Mouse (Mus musculus) hindbrain, embryonic 14.5 days (tissue): Measurements from ENCODE around the gene Dync1h1. TPM values are rescaled to one million over a fixed set of nuclear protein-coding genes. Genes with fewer than 3 reads are reported as not detected.

Experiments
- ATAC-seq: fragments of 200-750 bp; cut with Nextera tagmentation; 2 replicates; pipeline ENCODE4 v1.8.0; 2017; ENCODE audit warnings: moderate number of reproducible peaks, mild to moderate bottlenecking, moderate TSS enrichment, moderate library complexity; ENCODE audit not compliant: low FRiP score
- DNase-seq: peaks from one replicate; pipeline ENCODE4 v3.0.0-alpha.2; 2015; ENCODE audit warnings: low spot score
- H3K27ac ChIP-seq: fragments of 300-500 bp; sonication (generic); 2 replicates; pipeline ENCODE4 v1.5.1; 2014; ENCODE audit warnings: mild to moderate bottlenecking, moderate library complexity
- H3K27me3 ChIP-seq: fragments of 300-500 bp; sonication (generic); 2 replicates; pipeline ENCODE4 v1.6.1; 2014; ENCODE audit warnings: mild to moderate bottlenecking, low read length, mixed read lengths; ENCODE audit not compliant: control insufficient read depth, insufficient read depth
- H3K36me3 ChIP-seq: fragments of 300-500 bp; sonication (generic); replicated peaks from 2 replicates; pipeline ENCODE4 v1.6.1; 2014; ENCODE audit not compliant: control insufficient read depth, insufficient read depth
- H3K4me1 ChIP-seq: fragments of 300-500 bp; sonication (generic); replicated peaks from 2 replicates; pipeline ENCODE4 v1.6.1; 2014; ENCODE audit warnings: antibody characterized with exemption, low read length, mixed read lengths; ENCODE audit not compliant: control insufficient read depth, insufficient read depth
- H3K4me2 ChIP-seq: fragments of 300-500 bp; sonication (generic); replicated peaks from 2 replicates; pipeline ENCODE4 v1.6.1; 2014; ENCODE audit warnings: mild to moderate bottlenecking, moderate library complexity
- H3K4me3 ChIP-seq: fragments of 300-500 bp; sonication (generic); replicated peaks from 2 replicates; pipeline ENCODE4 v1.5.1; 2014; ENCODE audit warnings: mild to moderate bottlenecking, low read length
- H3K9ac ChIP-seq: fragments of 300-500 bp; sonication (generic); 2 replicates; pipeline ENCODE4 v1.6.1; 2014
- H3K9me3 ChIP-seq: fragments of 300-500 bp; sonication (generic); 2 replicates; pipeline ENCODE4 v1.6.1; 2016; ENCODE audit warnings: low read length; ENCODE audit not compliant: control insufficient read depth
- WGBS: fragments of 180-500 bp; shearing (Covaris S2); extraction: QIAGEN DNeasy Blood & Tissue Kit; methylation state at CpG from one replicate; pipeline ENCODE4 v1.1.7; 2014; 5-methylcytosine and 5-hydroxymethylcytosine counted together
- polyA plus RNA-seq: library from polyadenylated mRNA; unstranded; fragments of >200 nt; fragmentation: Nextera tagmentation; extraction: Ambion mirVana; gene quantifications from 2 replicates; pipeline ENCODE4 v1.2.1, GENCODE M21; 2014

The Dync1h1 gene
- polyA plus RNA-seq, 1 experiment from 2014 or later: 114 TPM

- no peak overlapping the region for H3K4me2 ChIP-seq
- H3K4me1 ChIP-seq: no peaks in the 10 kb centered on the region
- peaks cover 83% of the 10 kb centered on the region for H3K36me3 ChIP-seq
- H3K4me3 ChIP-seq: no peak overlapping the region
- ATAC-seq (no peak), DNase-seq (no peak)
- H3K27me3 ChIP-seq: no peaks in the 10 kb centered on the region
- no peaks in the 10 kb centered on the region for H3K9me3 ChIP-seq
- H3K9ac ChIP-seq: no peak overlapping the region
- 96% methylated on average over 10 of the region's 10 CpGs for WGBS
- no peak overlapping the region for H3K27ac ChIP-seq
Observed at GRCm38 (mm10) chr12:110571050-110571449, 30.2 kb upstream of the Dync1h1 start.

- H3K36me3 ChIP-seq: peaks cover 71% of the 10 kb centered on the region
- no peaks in the 10 kb centered on the region for H3K4me1 ChIP-seq
- H3K27me3 ChIP-seq: no peaks in the 10 kb centered on the region
- H3K9me3 ChIP-seq: no peaks in the 10 kb centered on the region
- ATAC-seq: no peak
- H3K9ac ChIP-seq: no peak overlapping the region
- no peak overlapping the region for H3K4me3 ChIP-seq
- no peak overlapping the region for H3K4me2 ChIP-seq
- no peak overlapping the region for H3K27ac ChIP-seq
- DNase-seq: no peak
- WGBS: 94% methylated on average over 4 of the region's 4 CpGs
Observed at GRCm38 (mm10) chr12:110572351-110572750, 28.9 kb upstream of the Dync1h1 start.

- WGBS: 89% methylated on average over 8 of the region's 8 CpGs
- Histone ChIP-seq H3K9ac (no peak overlapping the region), H3K9me3 (no peaks in the 10 kb centered on the region), H3K4me1 (no peaks in the 10 kb centered on the region), H3K4me2 (no peak overlapping the region), H3K36me3 (peaks cover 58% of the 10 kb centered on the region), H3K27me3 (no peaks in the 10 kb centered on the region), H3K4me3 (no peak overlapping the region), H3K27ac (no peak overlapping the region)
- ATAC-seq: no peak
- no peak for DNase-seq
Observed at GRCm38 (mm10) chr12:110573635-110574034, 27.6 kb upstream of the Dync1h1 start.

GRCm38 (mm10) chr12:110575926-110576325 is 25.3 kb upstream of the Dync1h1 start:
- no peaks in the 10 kb centered on the region for H3K27me3 ChIP-seq
- no peak overlapping the region for H3K4me3 ChIP-seq
- H3K4me2 ChIP-seq: no peak overlapping the region
- no peak for DNase-seq
- no peaks in the 10 kb centered on the region for H3K9me3 ChIP-seq
- WGBS: 85% methylated on average over 4 of the region's 4 CpGs
- no peak overlapping the region for H3K9ac ChIP-seq
- H3K36me3 ChIP-seq: peaks cover 38% of the 10 kb centered on the region
- ATAC-seq: no peak
- no peak overlapping the region for H3K27ac ChIP-seq
- no peaks in the 10 kb centered on the region for H3K4me1 ChIP-seq

GRCm38 (mm10) chr12:110578333-110578732 is 22.9 kb upstream of the Dync1h1 start:
- Histone ChIP-seq H3K9me3 (no peaks in the 10 kb centered on the region), H3K27ac (no peak overlapping the region), H3K9ac (no peak overlapping the region), H3K4me2 (no peak overlapping the region), H3K27me3 (no peaks in the 10 kb centered on the region), H3K4me3 (no peak overlapping the region), H3K4me1 (no peaks in the 10 kb centered on the region), H3K36me3 (peaks cover 23% of the 10 kb centered on the region)
- WGBS: 87% methylated on average over 9 of the region's 9 CpGs
- ATAC-seq (no peak), DNase-seq (no peak)

GRCm38 (mm10) chr12:110588622-110589021 is 12.6 kb upstream of the Dync1h1 start:
- H3K4me1 ChIP-seq: peaks cover 14% of the 10 kb centered on the region
- DNase-seq: no peak
- H3K36me3 ChIP-seq: no peaks in the 10 kb centered on the region
- no peak overlapping the region for H3K4me2 ChIP-seq
- no peaks in the 10 kb centered on the region for H3K27me3 ChIP-seq
- no peak overlapping the region for H3K4me3 ChIP-seq
- no peak for ATAC-seq
- no peak overlapping the region for H3K27ac ChIP-seq
- no peaks in the 10 kb centered on the region for H3K9me3 ChIP-seq
- H3K9ac ChIP-seq: no peak overlapping the region
- WGBS: 82% methylated on average over 6 of the region's 6 CpGs

GRCm38 (mm10) chr12:110590804-110591259 is 10.4 kb upstream of the Dync1h1 start:
- Histone ChIP-seq H3K4me2 (peak overlapping the region; percentile 76), H3K9ac (peak overlapping the region; percentile 70), H3K9me3 (no peaks in the 10 kb centered on the region), H3K4me1 (peaks cover 14% of the 10 kb centered on the region), H3K4me3 (peak overlapping the region; percentile 58), H3K36me3 (no peaks in the 10 kb centered on the region), H3K27ac (peak overlapping the region; percentile 95), H3K27me3 (no peaks in the 10 kb centered on the region)
- no peak for DNase-seq
- WGBS: 2% methylated on average over 15 of the region's 15 CpGs
- peak; percentile 28; the same call in 1 of the 2 replicates for ATAC-seq

- peak; percentile 95 for ATAC-seq
- no peaks in the 10 kb centered on the region for H3K27me3 ChIP-seq
- H3K4me3 ChIP-seq: peak overlapping the region; percentile 58
- under 1% methylated on average over 56 of the region's 56 CpGs for WGBS
- H3K4me2 ChIP-seq: peak overlapping the region; percentile 84
- H3K36me3 ChIP-seq: no peaks in the 10 kb centered on the region
- H3K4me1 ChIP-seq: peaks cover 14% of the 10 kb centered on the region
- no peaks in the 10 kb centered on the region for H3K9me3 ChIP-seq
- H3K27ac ChIP-seq: peak overlapping the region; percentile 95
- peak; percentile 100 for DNase-seq
- peak overlapping the region; percentile 91 for H3K9ac ChIP-seq
Observed at GRCm38 (mm10) chr12:110591260-110591883, 9.9 kb upstream of the Dync1h1 start.

GRCm38 (mm10) chr12:110598527-110598926 is 2.7 kb upstream of the Dync1h1 start:
- DNase-seq (peak; percentile 79), ATAC-seq (no peak)
- H3K9me3 ChIP-seq: no peaks in the 10 kb centered on the region
- peaks cover 19% of the 10 kb centered on the region for H3K4me1 ChIP-seq
- no peak overlapping the region for H3K9ac ChIP-seq
- no peak overlapping the region for H3K27ac ChIP-seq
- H3K4me3 ChIP-seq: no peak overlapping the region
- WGBS: 9% methylated on average over 7 of the region's 7 CpGs
- H3K4me2 ChIP-seq: no peak overlapping the region
- H3K36me3 ChIP-seq: no peaks in the 10 kb centered on the region
- H3K27me3 ChIP-seq: no peaks in the 10 kb centered on the region
